Mouse (Mus musculus): Measurements from ENCODE around the gene Nr1d1. TPM values are rescaled to one million over a fixed set of nuclear protein-coding genes. Genes with fewer than 3 reads are reported as not detected.

The Nr1d1 gene
- total and polyA plus RNA-seq, 2 experiments from 2014 or later: 10.7 to 21.0 TPM

- Histone ChIP-seq H3K4me2 (ENCODE audit: low read depth, low read length) (peak overlapping the region; percentile 82), H3K9ac (replicated peaks; ENCODE audit: low read depth, low read length) (peak overlapping the region; percentile 40), H3K4me1 (ENCODE audit: control insufficient read depth, insufficient read depth) (peaks cover 35% of the 10 kb centered on the region), H3K9me3 (replicated peaks; ENCODE audit: control insufficient read depth, low read length) (no peaks in the 10 kb centered on the region), H3K27ac (ENCODE audit: low read depth) (peak overlapping the region; percentile 98), H3K36me3 (replicated peaks; ENCODE audit: control insufficient read depth, insufficient read depth, low read length) (no peaks in the 10 kb centered on the region), H3K27me3 (ENCODE audit: control insufficient read depth, insufficient read depth, low read length) (no peaks in the 10 kb centered on the region), H3K4me3 (ENCODE audit: low read depth, low read length) (no peak overlapping the region)
- DNase-seq (ENCODE audit: low spot score) (no peak), ATAC-seq (ENCODE audit: insufficient read depth, low read depth) (no peak)
- TF ChIP-seq CTCF (IDR thresholded peaks at IDR 0.05; ENCODE audit: low read depth): no peak
- no peak for TF ChIP-seq EP300 (IDR thresholded peaks at IDR 0.05; ENCODE audit: low read depth)
- 26% methylated on average over 9 of the region's 9 CpGs for WGBS
Measured at GRCm38 (mm10) chr11:98776843-98777590, 1.9 kb upstream of the Nr1d1 start.

- Histone ChIP-seq H3K4me1 (ENCODE audit: control insufficient read depth, insufficient read depth) (peaks cover 37% of the 10 kb centered on the region), H3K9me3 (replicated peaks; ENCODE audit: control insufficient read depth, low read length) (no peaks in the 10 kb centered on the region), H3K4me2 (ENCODE audit: low read depth, low read length) (peak overlapping the region; percentile 82), H3K27me3 (ENCODE audit: control insufficient read depth, insufficient read depth, low read length) (no peaks in the 10 kb centered on the region), H3K27ac (ENCODE audit: low read depth) (peak overlapping the region; percentile 98), H3K36me3 (replicated peaks; ENCODE audit: control insufficient read depth, insufficient read depth, low read length) (peaks cover 6% of the 10 kb centered on the region), H3K4me3 (ENCODE audit: low read depth, low read length) (peak overlapping the region; percentile 71), H3K9ac (replicated peaks; ENCODE audit: low read depth, low read length) (peak overlapping the region; percentile 40)
- no peak for DNase-seq (ENCODE audit: low spot score)
- no peak for ATAC-seq (ENCODE audit: insufficient read depth, low read depth)
- TF ChIP-seq CTCF (IDR thresholded peaks at IDR 0.05; ENCODE audit: low read depth) (no peak), EP300 (IDR thresholded peaks at IDR 0.05; ENCODE audit: low read depth) (no peak; the same call in 1 of the 2 replicates)
- WGBS: 17% methylated on average over 12 of the region's 12 CpGs
Measured at GRCm38 (mm10) chr11:98776052-98776764, 1.1 kb upstream of the Nr1d1 start.

- peak overlapping the region; percentile 82 for H3K4me2 ChIP-seq (ENCODE audit: low read depth, low read length)
- H3K4me1 ChIP-seq (ENCODE audit: control insufficient read depth, insufficient read depth): peaks cover 40% of the 10 kb centered on the region
- peaks cover 14% of the 10 kb centered on the region for H3K36me3 ChIP-seq (replicated peaks; ENCODE audit: control insufficient read depth, insufficient read depth, low read length)
- peak; percentile 88 for TF ChIP-seq EP300 (IDR thresholded peaks at IDR 0.05; ENCODE audit: low read depth)
- TF ChIP-seq CTCF (IDR thresholded peaks at IDR 0.05; ENCODE audit: low read depth): no peak
- no peaks in the 10 kb centered on the region for H3K27me3 ChIP-seq (ENCODE audit: control insufficient read depth, insufficient read depth, low read length)
- WGBS: under 1% methylated on average over 15 of the region's 15 CpGs
- H3K27ac ChIP-seq (ENCODE audit: low read depth): peak overlapping the region; percentile 98
- peak; percentile 99 for DNase-seq (ENCODE audit: low spot score)
- H3K9ac ChIP-seq (replicated peaks; ENCODE audit: low read depth, low read length): peak overlapping the region; percentile 40
- H3K9me3 ChIP-seq (replicated peaks; ENCODE audit: control insufficient read depth, low read length): no peaks in the 10 kb centered on the region
- ATAC-seq (ENCODE audit: insufficient read depth, low read depth): peak; percentile 64
- peak overlapping the region; percentile 71 for H3K4me3 ChIP-seq (ENCODE audit: low read depth, low read length)
Measured at GRCm38 (mm10) chr11:98775348-98776051, 367 bp upstream of the Nr1d1 start.

- Histone ChIP-seq H3K9ac (replicated peaks; ENCODE audit: low read depth, low read length) (peak overlapping the region; percentile 89), H3K4me1 (ENCODE audit: control insufficient read depth, insufficient read depth) (peaks cover 54% of the 10 kb centered on the region)
Measured at GRCm38 (mm10) chr11:98773635-98774295, 1.4 kb downstream of the Nr1d1 start.

More at GRCm38 (mm10) chr11:98773635-98774295, 1.4 kb downstream of the Nr1d1 start:
- under 1% methylated on average over 36 of the region's 37 CpGs for WGBS
- H3K4me3 ChIP-seq (ENCODE audit: low read depth, low read length): peak overlapping the region; percentile 71
- TF ChIP-seq CTCF (IDR thresholded peaks at IDR 0.05; ENCODE audit: low read depth) (peak; percentile 11; the same call in 1 of the 2 replicates), EP300 (IDR thresholded peaks at IDR 0.05; ENCODE audit: low read depth) (peak; percentile 42; the same call in 1 of the 2 replicates)
- peak overlapping the region; percentile 82 for H3K4me2 ChIP-seq (ENCODE audit: low read depth, low read length)
- H3K27me3 ChIP-seq (ENCODE audit: control insufficient read depth, insufficient read depth, low read length): no peaks in the 10 kb centered on the region
- ATAC-seq (ENCODE audit: insufficient read depth, low read depth) (peak; percentile 69), DNase-seq (ENCODE audit: low spot score) (peak; percentile 99)
- peak overlapping the region; percentile 98 for H3K27ac ChIP-seq (ENCODE audit: low read depth)
- H3K9me3 ChIP-seq (replicated peaks; ENCODE audit: control insufficient read depth, low read length): no peaks in the 10 kb centered on the region
- H3K36me3 ChIP-seq (replicated peaks; ENCODE audit: control insufficient read depth, insufficient read depth, low read length): peaks cover 30% of the 10 kb centered on the region

Data from heart, postnatal 0 days (tissue).